Mouse (Mus musculus): ENCODE results near the gene Tmem150b. TPM values are rescaled to one million over a fixed set of nuclear protein-coding genes. Genes with fewer than 3 reads are reported as not detected.

The Tmem150b gene
- polyA plus RNA-seq, 1 experiment, result not detected

DNA sequence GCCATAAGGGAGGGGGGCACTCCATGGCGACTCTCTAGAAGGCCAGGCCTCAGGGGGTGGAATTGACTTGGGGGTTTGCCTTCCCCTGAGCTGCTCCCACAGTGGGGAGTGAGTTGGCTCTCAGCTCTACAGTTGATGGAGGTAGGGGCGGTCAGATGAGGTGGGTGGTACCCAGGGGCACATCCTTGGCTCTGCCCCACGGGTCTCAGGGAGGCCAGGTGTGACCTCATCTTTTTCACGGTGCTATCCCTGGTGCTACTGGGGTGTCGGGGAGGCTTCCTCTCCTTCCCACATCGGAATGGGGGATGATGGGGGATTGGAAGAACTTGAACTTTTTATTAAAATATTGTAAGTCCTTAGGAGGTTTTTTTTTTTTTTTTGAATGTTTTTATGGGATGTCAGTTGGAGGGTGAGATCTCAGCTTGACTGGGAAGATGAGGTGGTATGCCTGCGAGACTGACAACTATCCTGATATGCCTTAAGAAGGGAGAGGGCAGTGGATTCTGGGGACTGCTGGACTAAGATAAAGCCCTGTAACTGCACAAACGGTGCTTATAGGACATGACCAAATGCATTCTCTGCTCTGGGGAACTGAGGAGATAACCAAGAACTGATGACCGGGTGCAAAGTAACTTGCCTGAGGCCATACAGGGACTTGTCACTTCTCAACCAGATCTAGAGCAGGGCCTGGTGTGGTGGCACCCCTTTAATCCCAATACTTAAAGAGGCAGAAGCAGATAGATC is 22.3 kb upstream of the Tmem150b start:
- H3K4me3 ChIP-seq (replicated peaks), result peak overlapping the region; percentile 49
- peaks cover 99% of the 10 kb centered on the region for H3K4me1 ChIP-seq (ENCODE audit: control insufficient read depth)
- H3K9me3 ChIP-seq (ENCODE audit: control insufficient read depth, low read length), result no peaks in the 10 kb centered on the region
- peak; percentile 61 for TF ChIP-seq TAL1 (IDR thresholded peaks at IDR 0.05; ENCODE audit: low read length)
- TF ChIP-seq GATA1 (IDR thresholded peaks at IDR 0.05; ENCODE audit: low read length), result peak; percentile 64
- no peaks in the 10 kb centered on the region for H3K27me3 ChIP-seq (ENCODE audit: control insufficient read depth)
- H3K36me3 ChIP-seq (ENCODE audit: control insufficient read depth), result peaks cover 90% of the 10 kb centered on the region

DNA sequence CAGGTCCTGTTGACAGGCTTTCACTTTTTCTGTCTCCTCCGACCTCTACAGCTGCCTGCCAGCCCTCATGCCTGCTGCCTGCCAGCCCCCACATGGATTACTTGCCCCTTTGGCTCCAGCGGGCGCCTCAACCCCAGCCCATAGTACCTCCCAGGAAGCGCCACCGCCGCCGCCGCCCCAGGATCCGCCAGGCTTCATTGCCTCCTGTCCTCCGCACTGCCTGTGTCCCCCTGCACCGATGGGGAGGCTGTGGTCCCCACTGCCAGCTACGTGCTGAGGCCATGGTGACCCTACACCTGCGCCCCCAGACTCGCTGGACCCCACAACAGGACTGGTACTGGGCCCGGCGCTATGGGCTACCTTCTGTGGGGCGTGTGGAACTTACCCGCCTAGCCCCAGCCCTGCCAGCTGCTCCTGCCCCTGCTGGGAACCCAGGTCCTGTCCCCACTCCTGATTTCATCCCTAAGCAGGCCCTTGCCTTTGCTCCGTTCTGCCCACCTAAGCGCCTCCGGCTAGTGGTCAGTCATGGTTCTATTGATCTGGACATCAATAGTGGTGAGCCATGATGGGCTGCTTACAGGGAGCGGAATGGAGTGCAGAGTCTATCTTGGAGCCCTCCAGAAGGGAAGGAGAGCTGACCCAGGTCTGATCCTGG is 21.4 kb upstream of the Tmem150b start:
- Histone ChIP-seq H3K4me1 (ENCODE audit: control insufficient read depth) (peaks cover 99% of the 10 kb centered on the region), H3K4me3 (replicated peaks) (peak overlapping the region; percentile 49), H3K36me3 (ENCODE audit: control insufficient read depth) (peaks cover 92% of the 10 kb centered on the region)

DNA sequence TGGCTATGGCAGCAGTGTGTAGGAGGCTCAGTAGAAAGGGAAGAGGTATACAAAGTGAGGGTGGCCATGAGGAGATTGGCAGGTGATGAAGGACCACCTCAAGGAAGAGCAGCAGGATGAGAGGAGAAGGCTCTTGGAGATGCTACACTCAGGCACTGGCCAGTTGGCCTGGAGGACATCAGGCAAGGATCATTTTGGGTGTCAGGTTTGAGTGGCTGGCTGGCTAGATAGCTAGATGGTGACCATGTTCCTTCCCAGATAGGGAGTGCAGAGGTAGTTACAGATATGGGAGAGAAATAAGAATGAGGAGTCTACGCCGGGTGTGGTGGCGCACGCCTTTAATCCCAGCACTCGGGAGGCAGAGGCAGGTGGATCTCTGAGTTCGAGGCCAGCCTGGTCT is 19.8 kb upstream of the Tmem150b start:
- H3K4me1 ChIP-seq (ENCODE audit: control insufficient read depth), result peaks cover 97% of the 10 kb centered on the region
- no peaks in the 10 kb centered on the region for H3K9me3 ChIP-seq (ENCODE audit: control insufficient read depth, low read length)
- peak overlapping the region; percentile 27 for H3K4me3 ChIP-seq (replicated peaks)
- TF ChIP-seq TAL1 (IDR thresholded peaks at IDR 0.05; ENCODE audit: low read length), result peak; percentile 8; the same call in 1 of the 3 replicates
- TF ChIP-seq GATA1 (IDR thresholded peaks at IDR 0.05; ENCODE audit: low read length), result no peak
- no peaks in the 10 kb centered on the region for H3K27me3 ChIP-seq (ENCODE audit: control insufficient read depth)
- H3K36me3 ChIP-seq (ENCODE audit: control insufficient read depth), result peaks cover 78% of the 10 kb centered on the region

More for the DNA sequence above, 21.4 kb upstream of the Tmem150b start:
- H3K9me3 ChIP-seq (ENCODE audit: control insufficient read depth, low read length), result no peaks in the 10 kb centered on the region
- TF ChIP-seq GATA1 (IDR thresholded peaks at IDR 0.05; ENCODE audit: low read length), result no peak
- no peak for TF ChIP-seq TAL1 (IDR thresholded peaks at IDR 0.05; ENCODE audit: low read length)
- H3K27me3 ChIP-seq (ENCODE audit: control insufficient read depth), result no peaks in the 10 kb centered on the region

DNA sequence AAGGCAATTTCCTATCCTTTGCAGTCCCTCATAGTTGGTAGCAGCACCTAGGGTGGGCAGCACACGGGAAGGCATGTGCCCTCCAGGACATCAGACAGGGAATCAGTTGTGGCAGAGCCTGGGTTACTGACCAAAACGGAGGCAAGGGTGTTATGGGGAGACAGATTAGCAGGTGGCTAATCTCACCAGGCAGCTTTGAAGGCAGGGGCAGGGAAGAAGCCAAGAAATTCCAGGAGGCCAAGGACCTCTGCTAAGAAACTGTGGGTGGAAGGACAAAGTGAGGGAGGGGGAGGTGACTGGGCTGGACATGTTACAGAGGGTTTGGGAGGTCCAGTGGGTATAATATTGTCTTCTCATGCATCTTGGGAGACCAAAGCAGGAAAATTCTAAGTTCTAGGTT is 18.3 kb upstream of the Tmem150b start:
- peak overlapping the region; percentile 89 for H3K4me3 ChIP-seq (replicated peaks)
- peaks cover 95% of the 10 kb centered on the region for H3K4me1 ChIP-seq (ENCODE audit: control insufficient read depth)
- no peaks in the 10 kb centered on the region for H3K27me3 ChIP-seq (ENCODE audit: control insufficient read depth)
- H3K36me3 ChIP-seq (ENCODE audit: control insufficient read depth), result peaks cover 62% of the 10 kb centered on the region
- H3K9me3 ChIP-seq (ENCODE audit: control insufficient read depth, low read length), result no peaks in the 10 kb centered on the region
- peak; percentile 77 for TF ChIP-seq TAL1 (IDR thresholded peaks at IDR 0.05; ENCODE audit: low read length)
- peak; percentile 74 for TF ChIP-seq GATA1 (IDR thresholded peaks at IDR 0.05; ENCODE audit: low read length)

DNA sequence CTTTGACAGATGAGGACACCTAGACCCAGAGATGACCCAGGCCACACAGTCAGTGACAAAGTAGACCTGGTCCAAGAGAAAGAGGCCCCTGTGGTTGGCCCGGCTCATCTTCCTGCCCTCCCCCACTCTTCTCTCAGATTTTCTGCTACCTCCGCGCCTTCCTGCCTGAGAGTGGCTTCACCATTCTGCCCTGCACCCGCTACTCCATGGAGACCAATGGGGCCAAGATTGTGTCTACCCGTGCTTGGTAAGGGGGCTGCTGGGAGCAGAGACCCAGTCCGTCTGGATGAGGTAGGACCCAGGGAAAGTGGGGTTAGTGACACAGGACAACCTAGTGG is 17.4 kb upstream of the Tmem150b start:
- Histone ChIP-seq H3K4me1 (ENCODE audit: control insufficient read depth) (peaks cover 86% of the 10 kb centered on the region), H3K4me3 (replicated peaks) (peak overlapping the region; percentile 89), H3K36me3 (ENCODE audit: control insufficient read depth) (peaks cover 55% of the 10 kb centered on the region), H3K9me3 (ENCODE audit: control insufficient read depth, low read length) (no peaks in the 10 kb centered on the region), H3K27me3 (ENCODE audit: control insufficient read depth) (no peaks in the 10 kb centered on the region)
- no peak for TF ChIP-seq TAL1 (IDR thresholded peaks at IDR 0.05; ENCODE audit: low read length)
- no peak for TF ChIP-seq GATA1 (IDR thresholded peaks at IDR 0.05; ENCODE audit: low read length)

DNA sequence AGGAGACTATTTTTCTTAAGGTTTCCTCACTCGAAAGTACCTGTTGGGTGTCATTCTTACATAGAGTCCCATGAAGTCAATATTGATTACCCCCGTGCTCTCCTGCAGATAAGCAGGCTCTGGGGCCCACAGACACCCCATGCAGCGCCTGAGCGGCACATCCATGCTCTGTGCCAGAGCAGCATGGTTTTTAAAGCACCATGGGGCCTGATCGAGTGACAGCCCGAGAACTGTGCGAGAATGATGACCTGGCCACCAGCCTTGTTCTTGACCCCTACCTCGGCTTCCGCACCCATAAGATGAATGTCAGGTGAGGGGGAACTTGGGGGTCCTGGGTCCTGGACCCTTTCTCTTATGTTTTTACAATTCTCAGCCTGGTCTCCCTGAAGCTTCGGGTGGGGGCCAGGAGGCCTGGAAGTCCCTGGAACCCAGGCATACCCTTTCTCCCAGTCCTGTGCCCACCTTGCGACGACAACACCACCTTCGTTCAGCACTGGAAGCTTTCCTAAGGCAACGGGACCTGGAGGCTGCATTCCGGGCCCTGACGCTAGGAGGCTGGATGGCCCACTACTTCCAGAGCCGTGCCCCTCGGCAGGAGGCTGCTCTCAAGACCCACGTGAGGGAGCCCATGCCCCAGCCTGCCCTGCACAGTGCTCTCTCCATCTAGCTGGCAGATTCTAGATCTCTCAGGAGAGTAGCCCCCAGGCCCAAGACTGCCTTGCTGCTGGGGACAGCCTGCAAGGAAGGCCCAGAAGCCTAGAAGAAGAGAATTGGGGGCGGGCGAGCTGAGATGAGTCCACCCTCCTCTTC is 16.8 kb upstream of the Tmem150b start:
- H3K4me3 ChIP-seq (replicated peaks), result peak overlapping the region; percentile 89
- peaks cover 82% of the 10 kb centered on the region for H3K4me1 ChIP-seq (ENCODE audit: control insufficient read depth)

DNA sequence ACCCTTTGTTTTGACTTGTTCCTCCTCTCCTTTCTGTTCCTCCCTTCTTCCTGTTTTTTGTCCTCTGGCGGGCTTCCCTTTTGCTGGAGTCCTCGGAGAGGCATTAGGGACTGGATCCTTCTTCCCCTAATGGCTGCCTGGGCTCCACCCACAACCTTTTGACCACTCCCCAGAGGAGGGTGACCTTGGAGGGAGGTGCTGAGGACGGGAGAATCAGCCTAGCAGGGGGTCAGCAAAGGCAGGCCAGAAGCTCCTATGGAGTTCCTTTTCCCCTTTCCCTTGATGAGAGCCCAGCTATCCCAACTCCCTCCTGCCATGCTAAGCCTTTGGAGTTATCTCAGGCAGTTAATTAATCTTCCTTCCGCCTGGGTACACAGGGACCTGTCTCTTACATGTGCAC is 16.1 kb upstream of the Tmem150b start:
- peak overlapping the region; percentile 89 for H3K4me3 ChIP-seq (replicated peaks)
- H3K27me3 ChIP-seq (ENCODE audit: control insufficient read depth), result no peaks in the 10 kb centered on the region
- no peaks in the 10 kb centered on the region for H3K9me3 ChIP-seq (ENCODE audit: control insufficient read depth, low read length)
- H3K4me1 ChIP-seq (ENCODE audit: control insufficient read depth), result peaks cover 75% of the 10 kb centered on the region
- TF ChIP-seq GATA1 (IDR thresholded peaks at IDR 0.05; ENCODE audit: low read length) (no peak), TAL1 (IDR thresholded peaks at IDR 0.05; ENCODE audit: low read length) (no peak)
- peaks cover 44% of the 10 kb centered on the region for H3K36me3 ChIP-seq (ENCODE audit: control insufficient read depth)

More for the DNA sequence above, 16.8 kb upstream of the Tmem150b start:
- H3K9me3 ChIP-seq (ENCODE audit: control insufficient read depth, low read length), result no peaks in the 10 kb centered on the region
- TF ChIP-seq GATA1 (IDR thresholded peaks at IDR 0.05; ENCODE audit: low read length), result peak; percentile 29; the same call in 1 of the 2 replicates
- no peak for TF ChIP-seq TAL1 (IDR thresholded peaks at IDR 0.05; ENCODE audit: low read length)
- no peaks in the 10 kb centered on the region for H3K27me3 ChIP-seq (ENCODE audit: control insufficient read depth)
- H3K36me3 ChIP-seq (ENCODE audit: control insufficient read depth), result peaks cover 51% of the 10 kb centered on the region

DNA sequence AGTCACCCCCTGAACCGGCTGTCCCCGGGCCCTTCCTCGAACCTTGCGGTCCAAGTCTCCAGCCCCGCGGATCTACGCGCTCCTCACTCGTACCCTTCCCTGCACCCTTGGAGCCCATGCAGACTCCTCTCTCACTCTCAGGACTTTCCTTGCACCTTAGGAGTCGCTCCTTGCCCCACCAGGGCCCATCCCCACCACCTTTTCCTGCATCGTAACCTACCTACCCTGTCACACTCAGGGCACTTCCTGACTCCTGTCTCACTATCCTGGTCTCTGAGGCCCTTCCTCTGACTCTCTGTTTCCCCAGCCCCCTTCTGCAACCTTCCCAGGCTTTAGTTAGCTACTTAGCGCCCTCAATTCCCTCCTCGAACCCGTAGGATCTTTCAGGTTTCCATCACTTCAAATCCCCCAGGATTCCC is 15.3 kb upstream of the Tmem150b start:
- Histone ChIP-seq H3K9me3 (ENCODE audit: control insufficient read depth, low read length) (no peaks in the 10 kb centered on the region), H3K4me1 (ENCODE audit: control insufficient read depth) (peaks cover 68% of the 10 kb centered on the region), H3K4me3 (replicated peaks) (peak overlapping the region; percentile 89), H3K27me3 (ENCODE audit: control insufficient read depth) (no peaks in the 10 kb centered on the region), H3K36me3 (ENCODE audit: control insufficient read depth) (peaks cover 36% of the 10 kb centered on the region)
- no peak for TF ChIP-seq TAL1 (IDR thresholded peaks at IDR 0.05; ENCODE audit: low read length)
- TF ChIP-seq GATA1 (IDR thresholded peaks at IDR 0.05; ENCODE audit: low read length), result no peak

All from erythroblast, embryonic 14.5 days (primary cell).